Mouse (Mus musculus) midbrain, postnatal 0 days (tissue): Measurements from ENCODE around the gene L3mbtl4. TPM values are rescaled to one million over a fixed set of nuclear protein-coding genes. Genes with fewer than 3 reads are reported as not detected.
A peak's percentile ranks its signal among the peaks of the same experiment; 100 is the strongest.

Experiments
- ATAC-seq: fragments of 200-750 bp; cut with Nextera tagmentation; 2 replicates; pipeline ENCODE4 v1.8.0; 2017; ENCODE audit warnings: moderate number of reproducible peaks, mild to moderate bottlenecking, moderate TSS enrichment, moderate library complexity; ENCODE audit not compliant: low FRiP score
- DNase-seq: peaks from one replicate; pipeline ENCODE4 v3.0.0-alpha.2; 2015; ENCODE audit warnings: low spot score
- H3K27ac ChIP-seq: fragments of 300-500 bp; sonication (generic); 2 replicates; pipeline ENCODE4 v1.5.1; 2014; ENCODE audit warnings: low read depth, mild to moderate bottlenecking, low read length, mixed read lengths
- H3K27me3 ChIP-seq: fragments of 300-500 bp; sonication (generic); 2 replicates; pipeline ENCODE4 v1.6.1; 2014; ENCODE audit warnings: low read length, control low read depth, mixed read lengths; ENCODE audit not compliant: insufficient read depth
- H3K36me3 ChIP-seq: fragments of 300-500 bp; sonication (generic); 2 replicates; pipeline ENCODE4 v1.6.1; 2014; ENCODE audit warnings: low read length, control low read depth, mixed read lengths; ENCODE audit not compliant: insufficient read depth
- H3K4me1 ChIP-seq: fragments of 300-500 bp; sonication (generic); 2 replicates; pipeline ENCODE4 v1.6.1; 2014; ENCODE audit warnings: mild to moderate bottlenecking, control low read depth, antibody characterized with exemption, low read length, mixed read lengths; ENCODE audit not compliant: insufficient read depth
- H3K4me2 ChIP-seq: fragments of 300-500 bp; sonication (generic); 2 replicates; pipeline ENCODE4 v1.6.1; 2014; ENCODE audit warnings: low read depth, mild to moderate bottlenecking, low read length, mixed read lengths; ENCODE audit not compliant: poor library complexity, severe bottlenecking
- H3K4me3 ChIP-seq: fragments of 300-500 bp; sonication (generic); 2 replicates; pipeline ENCODE4 v1.5.1; 2014; ENCODE audit warnings: low read depth, mild to moderate bottlenecking, low read length, moderate library complexity
- H3K9ac ChIP-seq: fragments of 300-500 bp; sonication (generic); replicated peaks from 2 replicates; pipeline ENCODE4 v1.6.1; 2014; ENCODE audit warnings: mild to moderate bottlenecking, low read length, moderate library complexity, mixed read lengths; ENCODE audit not compliant: poor library complexity, severe bottlenecking
- H3K9me3 ChIP-seq: fragments of 300-500 bp; sonication (generic); 2 replicates; pipeline ENCODE4 v1.6.1; 2016; ENCODE audit warnings: low read length, control low read depth
- CTCF ChIP-seq: IDR thresholded peaks from 2 replicates; pipeline ENCODE4 v1.5.1; 2016; ENCODE audit warnings: antibody characterized with exemption, mild to moderate bottlenecking
- WGBS: fragments of 180-500 bp; shearing (Covaris S2); extraction: QIAGEN DNeasy Blood & Tissue Kit; methylation state at CpG from one replicate; pipeline ENCODE4 v1.1.7; 2014; 5-methylcytosine and 5-hydroxymethylcytosine counted together
- polyA plus RNA-seq: library from polyadenylated mRNA; unstranded; fragments of >200 nt; fragmentation: Nextera tagmentation; extraction: Ambion mirVana; gene quantifications from 2 replicates; pipeline ENCODE4 v1.2.1, GENCODE M21; 2015
- total RNA-seq: library from RNA; depleted of rRNA; stranded (reverse); fragments of >200 nt; gene quantifications from 2 replicates; pipeline ENCODE4 v1.2.3, GENCODE M21; 2014

The L3mbtl4 gene
- total and polyA plus RNA-seq, 2 experiments from 2014 or later, result 5.7 to 6.7 TPM

DNA sequence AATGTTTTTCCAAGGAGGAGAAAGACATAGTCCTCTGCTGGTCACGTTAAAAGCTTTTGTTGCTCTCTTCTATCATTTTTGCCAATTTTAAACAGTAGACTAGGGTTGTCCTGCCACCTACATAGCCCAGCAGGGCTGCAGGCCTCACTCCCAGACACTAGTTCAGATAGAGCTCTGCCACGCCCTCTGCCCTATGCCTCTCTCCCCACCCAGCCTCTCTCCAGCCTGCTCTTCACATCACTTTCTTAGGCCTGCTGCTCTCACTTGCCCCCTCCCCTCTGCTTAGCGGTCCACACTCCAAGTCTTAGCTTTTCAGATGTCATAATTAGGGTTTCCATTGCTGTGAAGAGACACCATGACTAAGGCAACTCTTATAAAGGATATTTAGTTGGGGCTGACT is 437.8 kb downstream of the L3mbtl4 start:
- H3K4me1 ChIP-seq, result no peaks in the 10 kb centered on the region
- no peak for ATAC-seq
- DNase-seq, result no peak
- 86% methylated on average over 3 of the region's 3 CpGs for WGBS
- no peak overlapping the region for H3K4me2 ChIP-seq
- H3K9ac ChIP-seq, result no peak overlapping the region
- no peak for TF ChIP-seq CTCF
- H3K36me3 ChIP-seq, result no peaks in the 10 kb centered on the region
- no peaks in the 10 kb centered on the region for H3K9me3 ChIP-seq
- no peaks in the 10 kb centered on the region for H3K27me3 ChIP-seq
- no peak overlapping the region for H3K27ac ChIP-seq
- H3K4me3 ChIP-seq, result no peak overlapping the region

DNA sequence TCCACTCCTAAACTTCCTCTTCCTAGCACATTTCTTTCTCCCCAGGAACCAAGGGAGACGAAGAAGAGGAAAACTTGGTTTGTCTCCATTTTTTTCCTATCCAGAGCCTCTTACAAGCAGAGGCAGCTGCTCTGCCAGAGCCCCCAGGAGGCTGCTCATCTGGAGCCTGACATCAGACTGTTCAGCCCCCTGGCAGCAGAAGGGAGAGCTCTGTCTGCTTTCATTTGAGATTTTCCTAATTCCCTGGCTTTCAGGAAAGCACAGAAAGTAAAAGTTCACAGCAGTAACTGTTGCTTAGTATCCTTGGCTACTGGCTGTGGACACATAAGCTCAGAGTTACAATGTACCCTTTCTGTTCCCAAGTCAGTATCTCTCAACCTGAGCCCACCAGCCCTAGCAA is 474.7 kb downstream of the L3mbtl4 start:
- WGBS, result 50% methylated on average over 1 of the region's 1 CpGs
- H3K4me1 ChIP-seq, result peaks cover 4% of the 10 kb centered on the region; the same call in 1 of the 2 replicates
- no peak for TF ChIP-seq CTCF
- no peak overlapping the region for H3K4me2 ChIP-seq
- ATAC-seq (no peak), DNase-seq (peak; percentile 24)
- H3K4me3 ChIP-seq, result no peak overlapping the region
- no peaks in the 10 kb centered on the region for H3K27me3 ChIP-seq
- H3K9ac ChIP-seq, result 0 out of 2 replicates have a peak overlapping the region, but pooled peaks have one; percentile 0
- no peaks in the 10 kb centered on the region for H3K9me3 ChIP-seq
- no peaks in the 10 kb centered on the region for H3K36me3 ChIP-seq
- H3K27ac ChIP-seq, result no peak overlapping the region

DNA sequence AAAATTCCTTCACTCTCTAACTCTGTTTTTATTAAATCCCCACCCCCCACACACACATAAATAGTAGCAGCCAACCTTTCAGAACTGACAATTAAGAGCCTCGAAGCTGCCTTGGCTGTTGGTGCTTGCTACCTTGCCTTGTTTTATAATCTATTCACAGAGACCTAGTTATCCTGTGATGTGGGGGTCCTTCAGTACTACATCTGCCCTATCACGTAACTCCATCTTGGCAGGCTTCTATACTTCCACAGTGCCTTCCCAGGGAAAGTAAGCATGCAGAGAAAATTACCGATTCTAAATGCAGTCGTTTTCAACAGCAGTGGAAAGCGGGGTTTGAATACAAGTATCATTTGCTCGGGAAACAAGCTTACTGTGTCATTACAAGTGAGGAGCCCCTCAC is 476.9 kb downstream of the L3mbtl4 start:
- H3K4me2 ChIP-seq, result no peak overlapping the region
- WGBS, result 64% methylated on average over 6 of the region's 6 CpGs
- H3K27ac ChIP-seq, result no peak overlapping the region
- TF ChIP-seq CTCF, result no peak
- peaks cover 4% of the 10 kb centered on the region; the same call in 1 of the 2 replicates for H3K4me1 ChIP-seq
- DNase-seq (no peak), ATAC-seq (no peak)
- no peak overlapping the region for H3K9ac ChIP-seq
- H3K4me3 ChIP-seq, result no peak overlapping the region
- no peaks in the 10 kb centered on the region for H3K9me3 ChIP-seq
- no peaks in the 10 kb centered on the region for H3K27me3 ChIP-seq
- H3K36me3 ChIP-seq, result no peaks in the 10 kb centered on the region

DNA sequence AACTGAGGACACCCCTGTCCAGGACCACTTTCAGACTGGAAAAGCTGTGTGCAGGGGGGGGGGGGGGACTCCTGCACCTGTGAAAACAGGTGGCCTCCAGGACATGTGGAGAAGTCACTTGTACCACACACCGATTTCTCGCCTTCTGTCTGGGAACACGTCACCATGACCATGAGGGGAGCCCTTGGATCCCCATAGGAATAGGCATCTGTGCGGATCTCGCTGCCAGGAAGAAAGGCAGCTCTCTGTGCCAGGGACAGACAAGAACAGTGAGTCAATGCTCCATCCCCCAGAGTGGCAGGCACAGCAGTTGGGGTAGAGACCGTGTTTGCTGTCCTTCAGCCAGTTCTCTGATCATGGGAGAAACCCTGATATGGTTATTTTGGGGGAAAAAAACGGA is 479.5 kb downstream of the L3mbtl4 start:
- H3K4me3 ChIP-seq, result no peak overlapping the region
- H3K4me2 ChIP-seq, result no peak overlapping the region
- H3K27ac ChIP-seq, result no peak overlapping the region
- ATAC-seq, result no peak
- H3K4me1 ChIP-seq, result peaks cover 2% of the 10 kb centered on the region; the same call in 1 of the 2 replicates
- WGBS, result 81% methylated on average over 7 of the region's 7 CpGs
- no peaks in the 10 kb centered on the region for H3K9me3 ChIP-seq
- H3K36me3 ChIP-seq, result no peaks in the 10 kb centered on the region
- H3K27me3 ChIP-seq, result no peaks in the 10 kb centered on the region
- H3K9ac ChIP-seq, result no peak overlapping the region
- TF ChIP-seq CTCF, result no peak
- no peak for DNase-seq

DNA sequence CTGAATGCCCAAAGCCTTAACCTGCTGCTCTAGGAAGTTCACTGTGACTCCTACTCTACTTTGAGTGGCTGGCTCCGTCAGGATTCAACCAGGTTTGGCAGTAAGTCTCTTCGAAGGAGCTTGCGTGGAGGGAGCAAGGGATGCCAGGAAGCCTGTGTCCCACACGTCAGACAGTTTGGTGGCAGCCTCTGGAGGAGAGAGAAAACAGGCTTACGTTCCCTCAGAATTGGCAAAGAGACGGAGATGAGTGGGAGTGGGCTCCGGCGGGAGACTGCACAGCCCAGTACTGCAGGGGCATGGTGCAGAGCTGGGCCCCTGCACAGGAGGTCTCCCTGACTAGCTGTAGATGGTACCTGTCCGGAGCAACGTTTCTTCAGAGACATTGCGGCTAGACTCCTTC is 481.2 kb downstream of the L3mbtl4 start:
- no peak for DNase-seq
- Histone ChIP-seq H3K27me3 (no peaks in the 10 kb centered on the region), H3K4me3 (no peak overlapping the region), H3K9me3 (no peaks in the 10 kb centered on the region), H3K4me2 (no peak overlapping the region), H3K9ac (no peak overlapping the region), H3K4me1 (no peaks in the 10 kb centered on the region), H3K27ac (no peak overlapping the region), H3K36me3 (no peaks in the 10 kb centered on the region)
- TF ChIP-seq CTCF, result no peak
- ATAC-seq, result no peak
- WGBS, result 92% methylated on average over 11 of the region's 11 CpGs

DNA sequence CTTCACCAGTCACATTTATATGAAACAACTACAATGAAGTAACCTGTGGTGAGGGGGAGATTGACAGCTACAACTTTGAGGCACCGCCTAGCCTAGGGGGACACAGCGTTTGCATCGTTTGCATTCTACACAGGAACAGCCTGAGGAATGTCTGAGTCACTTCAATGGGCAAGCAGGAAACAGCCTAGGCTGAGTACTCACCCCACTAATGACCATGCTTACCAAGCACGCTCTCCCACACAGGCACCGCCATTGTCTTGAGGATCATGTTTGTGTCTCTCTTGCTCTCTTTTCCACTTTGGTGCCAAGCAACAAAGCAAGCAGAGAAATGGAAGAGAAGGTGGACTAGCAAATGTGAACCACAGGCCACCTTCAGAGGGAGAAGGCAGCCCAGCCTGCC is 484.8 kb downstream of the L3mbtl4 start:
- DNase-seq, result no peak
- H3K36me3 ChIP-seq, result no peaks in the 10 kb centered on the region
- H3K4me1 ChIP-seq, result no peaks in the 10 kb centered on the region
- 67% methylated on average over 5 of the region's 5 CpGs for WGBS
- no peak for ATAC-seq
- no peak overlapping the region for H3K4me2 ChIP-seq
- H3K4me3 ChIP-seq, result no peak overlapping the region
- no peaks in the 10 kb centered on the region for H3K27me3 ChIP-seq
- no peaks in the 10 kb centered on the region for H3K9me3 ChIP-seq
- H3K9ac ChIP-seq, result no peak overlapping the region
- no peak for TF ChIP-seq CTCF
- H3K27ac ChIP-seq, result no peak overlapping the region
